Mouse (Mus musculus) thymus, adult 2 months (tissue): Measurements from ENCODE around the gene Fdx1l.

Experiments used
- CTCF ChIP-seq: fragments of 200-500 bp; IDR thresholded peaks from 2 replicates; pipeline ENCODE4 v1.5.1; 2012; ENCODE audit warnings: mild to moderate bottlenecking, control low read depth, low read length, moderate library complexity, borderline replicate concordance; ENCODE audit not compliant: control insufficient read depth, poor library complexity, insufficient read depth; ENCODE audit errors: extremely low read depth
- POLR2A ChIP-seq: fragments of 200-500 bp; IDR thresholded peaks from 2 replicates; pipeline ENCODE4 v1.6.1; 2012; ENCODE audit warnings: mild to moderate bottlenecking, low read length, control low read depth, moderate library complexity; ENCODE audit not compliant: control insufficient read depth, poor library complexity, insufficient read depth; ENCODE audit errors: extremely low read depth

- TF ChIP-seq POLR2A (no peak), CTCF (no peak)
These were observed 7.7 kb upstream of the Fdx1l start for GRCm38 (mm10) chr9:21081127-21081526.
